Mouse (Mus musculus) kidney, postnatal 0 days (tissue): ENCODE measurements around the gene Vegfa. TPM values are rescaled to one million over a fixed set of nuclear protein-coding genes. Genes with fewer than 3 reads are reported as not detected.

Experiments
- ATAC-seq: fragments of 200-750 bp; cut with Nextera tagmentation; replicated peaks from 2 replicates; pipeline ENCODE4 v1.8.0; 2017; ENCODE audit warnings: low read depth, moderate number of reproducible peaks, moderate TSS enrichment, moderate library complexity; ENCODE audit not compliant: low FRiP score
- DNase-seq: peaks from one replicate; pipeline ENCODE4 v3.0.0-alpha.2; 2016; ENCODE audit warnings: low spot score
- H3K27ac ChIP-seq: fragments of 300-500 bp; sonication (generic); 2 replicates; pipeline ENCODE4 v1.5.1; 2014; ENCODE audit warnings: mild to moderate bottlenecking
- H3K27me3 ChIP-seq: fragments of 300-500 bp; sonication (generic); 2 replicates; pipeline ENCODE4 v1.6.1; 2014; ENCODE audit warnings: low read length, mixed read lengths; ENCODE audit not compliant: insufficient read depth
- H3K36me3 ChIP-seq: fragments of 300-500 bp; sonication (generic); 2 replicates; pipeline ENCODE4 v1.6.1; 2014; ENCODE audit warnings: low read length, mixed read lengths; ENCODE audit not compliant: insufficient read depth
- H3K4me1 ChIP-seq: fragments of 300-500 bp; sonication (generic); replicated peaks from 2 replicates; pipeline ENCODE4 v1.6.1; 2014; ENCODE audit warnings: antibody characterized with exemption, low read length, mixed read lengths; ENCODE audit not compliant: insufficient read depth
- H3K4me2 ChIP-seq: fragments of 300-500 bp; sonication (generic); 2 replicates; pipeline ENCODE4 v1.6.1; 2014; ENCODE audit warnings: mild to moderate bottlenecking, low read length, moderate library complexity, mixed read lengths
- H3K4me3 ChIP-seq: fragments of 300-500 bp; sonication (generic); replicated peaks from 2 replicates; pipeline ENCODE4 v1.5.1; 2014; ENCODE audit warnings: low read depth, low read length
- H3K9ac ChIP-seq: fragments of 300-500 bp; sonication (generic); 2 replicates; pipeline ENCODE4 v1.6.1; 2014; ENCODE audit warnings: low read depth, low read length
- H3K9me3 ChIP-seq: fragments of 300-500 bp; sonication (generic); replicated peaks from 2 replicates; pipeline ENCODE4 v1.6.1; 2016; ENCODE audit warnings: low read length, inconsistent platforms, mixed read lengths
- CTCF ChIP-seq: IDR thresholded peaks from 2 replicates; pipeline ENCODE4 v1.5.1; 2016; ENCODE audit warnings: antibody characterized with exemption, low read depth, mild to moderate bottlenecking, moderate library complexity
- WGBS: fragments of 180-500 bp; shearing (Covaris S2); extraction: QIAGEN DNeasy Blood & Tissue Kit; methylation state at CpG from one replicate; pipeline ENCODE4 v1.1.7; 2014; 5-methylcytosine and 5-hydroxymethylcytosine counted together
- polyA plus RNA-seq: library from polyadenylated mRNA; unstranded; fragments of >200 nt; fragmentation: Nextera tagmentation; extraction: Ambion mirVana; gene quantifications from 2 replicates; pipeline ENCODE4 v1.2.1, GENCODE M21; 2015

The Vegfa gene
- polyA plus RNA-seq, 1 experiment from 2014 or later: 6.3 TPM

GRCm38 (mm10) chr17:46034110-46034509, 1.9 kb upstream of the Vegfa start:
- Histone ChIP-seq H3K9me3 (no peaks in the 10 kb centered on the region), H3K27ac (no peak overlapping the region), H3K4me1 (peaks cover 5% of the 10 kb centered on the region), H3K27me3 (no peaks in the 10 kb centered on the region), H3K9ac (no peak overlapping the region), H3K36me3 (no peaks in the 10 kb centered on the region), H3K4me3 (no peak overlapping the region), H3K4me2 (no peak overlapping the region)
- WGBS: 40% methylated on average over 6 of the region's 6 CpGs
- ATAC-seq: no peak
- DNase-seq: no peak
- TF ChIP-seq CTCF: no peak

DNA sequence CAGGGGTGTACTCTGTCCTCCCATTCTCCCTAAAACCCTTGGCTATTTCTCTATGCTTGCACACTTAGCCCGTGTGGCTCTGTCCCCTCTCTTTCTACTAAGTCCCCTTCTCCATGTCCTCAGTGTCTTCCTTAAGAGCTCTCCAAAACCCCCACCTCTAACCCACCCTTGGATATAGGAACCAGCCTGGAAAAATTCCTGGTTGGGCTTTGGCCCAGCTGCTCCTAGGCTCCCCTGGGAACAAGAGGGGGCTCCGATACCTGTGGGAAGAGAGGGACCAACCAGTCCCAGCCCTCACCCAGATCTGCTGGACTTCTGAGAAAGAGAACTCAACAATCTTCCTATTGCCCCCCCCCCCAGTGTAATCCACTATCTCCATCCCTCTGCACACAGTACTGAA, 1.4 kb upstream of the Vegfa start:
- H3K4me1 ChIP-seq: peaks cover 11% of the 10 kb centered on the region
- no peak overlapping the region for H3K4me2 ChIP-seq
- H3K9ac ChIP-seq: no peak overlapping the region
- ATAC-seq: no peak
- H3K9me3 ChIP-seq: no peaks in the 10 kb centered on the region
- WGBS: 18% methylated on average over 2 of the region's 2 CpGs
- H3K4me3 ChIP-seq: no peak overlapping the region
- TF ChIP-seq CTCF: no peak
- peak; percentile 48 for DNase-seq
- no peaks in the 10 kb centered on the region for H3K27me3 ChIP-seq
- no peaks in the 10 kb centered on the region for H3K36me3 ChIP-seq
- no peak overlapping the region for H3K27ac ChIP-seq

GRCm38 (mm10) chr17:46033122-46033521, 953 bp upstream of the Vegfa start:
- Histone ChIP-seq H3K9ac (no peak overlapping the region), H3K9me3 (no peaks in the 10 kb centered on the region), H3K4me1 (peaks cover 15% of the 10 kb centered on the region), H3K4me2 (peak overlapping the region; percentile 76), H3K27me3 (no peaks in the 10 kb centered on the region), H3K36me3 (no peaks in the 10 kb centered on the region), H3K27ac (no peak overlapping the region), H3K4me3 (peak overlapping the region; percentile 95; the same call in 1 of the 2 replicates)
- WGBS: 42% methylated on average over 6 of the region's 6 CpGs
- no peak for ATAC-seq
- DNase-seq: no peak
- TF ChIP-seq CTCF: no peak

DNA sequence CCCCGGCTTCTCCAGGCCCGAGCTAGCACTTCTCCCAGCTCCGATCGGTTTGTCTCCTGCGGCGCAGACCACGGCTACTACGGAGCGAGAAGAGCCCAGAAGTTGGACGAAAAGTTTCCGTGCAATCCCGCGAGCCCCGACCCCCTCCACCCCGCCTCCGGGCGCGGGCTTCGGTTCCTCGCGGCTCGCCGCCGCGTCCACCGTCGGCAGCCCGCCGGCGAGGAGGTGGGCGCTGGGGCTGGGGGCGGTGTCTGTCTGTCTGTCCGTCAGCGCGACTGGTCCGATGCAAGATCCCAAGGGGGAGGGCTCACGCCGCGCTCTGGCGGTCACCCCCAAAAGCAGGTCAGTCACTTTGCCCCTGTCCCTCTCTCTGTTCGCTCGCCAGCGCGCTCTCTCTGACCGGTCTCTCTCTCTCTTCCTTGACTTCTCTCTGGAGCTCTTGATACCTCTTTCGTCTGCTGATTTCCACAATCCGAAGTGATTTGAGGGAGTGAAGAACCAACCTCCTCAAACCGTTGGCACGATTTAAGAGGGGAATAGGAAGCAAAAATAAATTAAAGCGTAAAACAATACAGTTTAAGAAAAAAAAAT, 453 bp downstream of the Vegfa start:
- ATAC-seq: no peak
- H3K9me3 ChIP-seq: no peaks in the 10 kb centered on the region
- TF ChIP-seq CTCF: no peak

GRCm38 (mm10) chr17:46030731-46031620, 1.2 kb downstream of the Vegfa start:
- peak overlapping the region; percentile 95 for H3K4me3 ChIP-seq
- peak overlapping the region; percentile 98 for H3K27ac ChIP-seq
- peak overlapping the region; percentile 76 for H3K4me2 ChIP-seq
- peak overlapping the region; percentile 96 for H3K9ac ChIP-seq
- no peaks in the 10 kb centered on the region for H3K36me3 ChIP-seq
- ATAC-seq (peak; percentile 44), DNase-seq (peak; percentile 88)
- no peaks in the 10 kb centered on the region for H3K27me3 ChIP-seq
- no peak for TF ChIP-seq CTCF
- under 1% methylated on average over 83 of the region's 92 CpGs for WGBS
- peaks cover 32% of the 10 kb centered on the region for H3K4me1 ChIP-seq
- no peaks in the 10 kb centered on the region for H3K9me3 ChIP-seq

More for the DNA sequence above, 453 bp downstream of the Vegfa start:
- DNase-seq: peak; percentile 77
- Histone ChIP-seq H3K36me3 (no peaks in the 10 kb centered on the region), H3K4me3 (peak overlapping the region; percentile 95), H3K4me1 (peaks cover 28% of the 10 kb centered on the region), H3K27ac (peak overlapping the region; percentile 98), H3K4me2 (peak overlapping the region; percentile 76), H3K27me3 (no peaks in the 10 kb centered on the region), H3K9ac (peak overlapping the region; percentile 96)
- WGBS: 0% methylated on average over 48 of the region's 50 CpGs

DNA sequence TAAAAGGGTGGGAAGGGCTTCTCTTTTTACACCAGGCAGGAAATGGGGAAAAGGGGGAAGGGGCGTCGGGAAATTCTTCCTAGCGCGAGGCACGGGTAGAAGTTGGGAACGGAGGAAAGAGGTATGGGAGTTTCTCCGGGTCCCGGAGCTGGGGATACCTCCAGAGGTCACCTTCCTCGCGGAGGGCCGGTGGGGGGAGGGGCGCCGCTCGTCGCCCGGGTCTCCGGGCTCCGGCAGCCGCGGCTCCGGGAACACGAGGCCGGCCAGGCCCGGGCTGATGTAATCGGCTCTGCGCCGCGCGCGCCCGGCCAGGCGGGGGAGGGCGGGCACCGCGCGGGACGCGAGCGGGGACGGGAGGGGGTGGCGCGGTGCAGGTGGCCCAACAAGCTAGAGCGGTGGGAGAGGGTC, 1.8 kb downstream of the Vegfa start:
- H3K36me3 ChIP-seq: 0 out of 2 replicates have a peak, but pooled peaks cover 3% of the 10 kb centered on the region
- 1% methylated on average over 25 of the region's 43 CpGs for WGBS
- no peak for TF ChIP-seq CTCF
- H3K9ac ChIP-seq: peak overlapping the region; percentile 96
- H3K27ac ChIP-seq: peak overlapping the region; percentile 98
- no peak for DNase-seq
- H3K4me1 ChIP-seq: peaks cover 32% of the 10 kb centered on the region
- H3K27me3 ChIP-seq: no peaks in the 10 kb centered on the region
- H3K4me2 ChIP-seq: peak overlapping the region; percentile 76
- H3K4me3 ChIP-seq: peak overlapping the region; percentile 95
- H3K9me3 ChIP-seq: no peaks in the 10 kb centered on the region
- peak; percentile 22; the same call in 1 of the 2 replicates for ATAC-seq
